Mouse (Mus musculus): ENCODE results near the gene Ddx18.

DNA sequence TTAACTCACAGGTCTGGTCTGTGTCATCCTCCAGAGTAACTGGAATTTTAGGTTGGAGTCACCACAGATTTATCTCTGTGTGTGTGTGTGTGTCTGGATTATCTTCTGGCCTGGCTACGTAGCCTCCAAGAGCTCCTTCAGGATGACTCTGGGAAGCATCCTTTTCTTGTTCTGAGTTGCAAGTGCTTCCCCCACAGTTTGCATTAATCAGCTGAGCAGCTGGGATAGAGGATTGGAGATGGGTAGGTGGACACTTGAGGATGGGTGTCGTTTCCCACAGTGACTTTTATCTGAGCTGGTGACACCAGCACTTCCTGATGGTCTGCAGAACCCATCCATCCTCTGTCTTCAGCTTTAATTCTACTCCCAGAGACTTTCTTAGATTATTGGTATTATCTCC lies 20.9 kb downstream of the Ddx18 start:
- no peak for TF ChIP-seq CTCF (IDR thresholded peaks at IDR 0.05; ENCODE audit: extremely low read depth, insufficient read depth, insufficient read length, insufficient replicate concordance)
- TF ChIP-seq POLR2A (IDR thresholded peaks at IDR 0.05; ENCODE audit: low read depth, low read length), result no peak
